Mouse (Mus musculus): ENCODE measurements around the gene Atpif1.

DNA sequence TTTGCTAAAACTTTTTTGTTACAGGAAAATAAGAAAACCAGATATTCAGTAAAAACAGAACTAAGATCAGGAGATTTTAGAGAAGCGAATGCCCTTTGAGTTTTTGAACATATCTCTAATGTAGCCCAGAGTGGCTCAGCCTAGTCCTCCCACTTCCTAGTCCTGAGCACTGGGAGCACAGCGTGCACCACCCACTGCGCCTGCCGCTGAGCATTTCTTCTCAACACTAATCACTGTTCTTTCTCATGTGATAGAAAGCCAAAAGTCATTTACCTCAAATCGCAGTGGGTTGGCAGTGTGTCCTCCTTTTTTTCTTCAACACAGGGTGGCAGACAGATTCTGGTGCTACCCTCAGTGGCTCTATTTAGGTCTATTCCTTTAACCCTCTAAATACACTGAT lies 6.0 kb upstream of the Atpif1 start:
- TF ChIP-seq CTCF (IDR thresholded peaks at IDR 0.05; ENCODE audit: low read depth, low read length) (no peak), GATA1 (IDR thresholded peaks at IDR 0.05; ENCODE audit: borderline replicate concordance, low read length) (no peak), POLR2AphosphoS5 (IDR thresholded peaks at IDR 0.05; ENCODE audit: insufficient replicate concordance, low read depth, low read length) (no peak), TAL1 (conservative IDR thresholded peaks at IDR 0.05; ENCODE audit: low read depth, low read length) (no peak), GATA2 (IDR thresholded peaks at IDR 0.05; ENCODE audit: borderline replicate concordance, low read depth, low read length) (no peak)
